Mouse (Mus musculus) neural tube, embryonic 13.5 days (tissue): Measurements from ENCODE around the gene Pla2g2d. TPM values are rescaled to one million over a fixed set of nuclear protein-coding genes. Genes with fewer than 3 reads are reported as not detected.

ENCODE experiments used
- ATAC-seq: fragments of 200-750 bp; cut with Nextera tagmentation; 2 replicates; pipeline ENCODE4 v1.8.0; 2017; ENCODE audit warnings: low read depth, mild to moderate bottlenecking, moderate TSS enrichment, moderate library complexity
- H3K27ac ChIP-seq: fragments of 300-500 bp; sonication (generic); replicated peaks from 2 replicates; pipeline ENCODE4 v1.5.1; 2015; ENCODE audit warnings: moderate library complexity, mild to moderate bottlenecking, inconsistent platforms
- H3K27me3 ChIP-seq: fragments of 300-500 bp; sonication (generic); 2 replicates; pipeline ENCODE4 v1.6.1; 2015; ENCODE audit warnings: mild to moderate bottlenecking, inconsistent platforms
- H3K36me3 ChIP-seq: fragments of 300-500 bp; sonication (generic); 2 replicates; pipeline ENCODE4 v1.6.1; 2015; ENCODE audit warnings: mild to moderate bottlenecking, inconsistent platforms
- H3K4me1 ChIP-seq: fragments of 300-500 bp; sonication (generic); replicated peaks from 2 replicates; pipeline ENCODE4 v1.6.1; 2015; ENCODE audit warnings: inconsistent platforms
- H3K4me2 ChIP-seq: fragments of 300-500 bp; sonication (generic); 2 replicates; pipeline ENCODE4 v1.6.1; 2015; ENCODE audit warnings: inconsistent platforms, mild to moderate bottlenecking, moderate library complexity
- H3K4me3 ChIP-seq: fragments of 300-500 bp; sonication (generic); 2 replicates; pipeline ENCODE4 v1.5.1; 2015; ENCODE audit warnings: mild to moderate bottlenecking, inconsistent platforms
- H3K9ac ChIP-seq: fragments of 300-500 bp; sonication (generic); 2 replicates; pipeline ENCODE4 v1.6.1; 2015; ENCODE audit warnings: moderate library complexity, mild to moderate bottlenecking, inconsistent platforms
- H3K9me3 ChIP-seq: fragments of 300-500 bp; sonication (generic); 2 replicates; pipeline ENCODE4 v1.6.1; 2016; ENCODE audit warnings: inconsistent platforms
- WGBS: fragments of 180-500 bp; shearing (Covaris S2); methylation state at CpG from one replicate; pipeline ENCODE4 v1.1.7; 2015; 5-methylcytosine and 5-hydroxymethylcytosine counted together
- polyA plus RNA-seq: library from polyadenylated mRNA; unstranded; fragments of >200 nt; fragmentation: Nextera tagmentation; extraction: Ambion mirVana; gene quantifications from 2 replicates; pipeline ENCODE4 v1.2.1, GENCODE M21; 2015

Gene Pla2g2d
- polyA plus RNA-seq, 1 experiment from 2014 or later = 2.6 TPM

GRCm38 (mm10) chr4:138753608-138754007 lies 21.9 kb upstream of the Pla2g2d start:
- no peak overlapping the region for H3K9ac ChIP-seq
- no peaks in the 10 kb centered on the region for H3K9me3 ChIP-seq
- WGBS = 83% methylated on average over 3 of the region's 3 CpGs
- no peak overlapping the region for H3K27ac ChIP-seq
- peaks cover 23% of the 10 kb centered on the region for H3K4me1 ChIP-seq
- ATAC-seq = no peak
- no peak overlapping the region for H3K4me3 ChIP-seq
- no peaks in the 10 kb centered on the region for H3K27me3 ChIP-seq
- H3K4me2 ChIP-seq = no peak overlapping the region
- no peaks in the 10 kb centered on the region for H3K36me3 ChIP-seq

GRCm38 (mm10) chr4:138754432-138754831 lies 21.1 kb upstream of the Pla2g2d start:
- no peaks in the 10 kb centered on the region for H3K36me3 ChIP-seq
- no peaks in the 10 kb centered on the region for H3K9me3 ChIP-seq
- WGBS = 84% methylated on average over 9 of the region's 9 CpGs
- no peaks in the 10 kb centered on the region for H3K27me3 ChIP-seq
- no peak for ATAC-seq
- no peak overlapping the region for H3K9ac ChIP-seq
- H3K27ac ChIP-seq = no peak overlapping the region
- H3K4me3 ChIP-seq = no peak overlapping the region
- no peak overlapping the region for H3K4me2 ChIP-seq
- peaks cover 17% of the 10 kb centered on the region for H3K4me1 ChIP-seq

- Histone ChIP-seq H3K9ac (no peak overlapping the region), H3K4me1 (peaks cover 17% of the 10 kb centered on the region), H3K36me3 (no peaks in the 10 kb centered on the region), H3K9me3 (no peaks in the 10 kb centered on the region), H3K4me3 (no peak overlapping the region), H3K4me2 (no peak overlapping the region), H3K27me3 (no peaks in the 10 kb centered on the region), H3K27ac (peak overlapping the region; percentile 24; the same call in 1 of the 2 replicates)
- ATAC-seq = no peak
- 66% methylated on average over 4 of the region's 4 CpGs for WGBS
Observed at GRCm38 (mm10) chr4:138755439-138755838, 20.1 kb upstream of the Pla2g2d start.

- H3K9ac ChIP-seq = no peak overlapping the region
- 76% methylated on average over 11 of the region's 11 CpGs for WGBS
- H3K4me2 ChIP-seq = no peak overlapping the region
- no peaks in the 10 kb centered on the region for H3K27me3 ChIP-seq
- no peak for ATAC-seq
- peaks cover 17% of the 10 kb centered on the region for H3K4me1 ChIP-seq
- H3K27ac ChIP-seq = peak overlapping the region; percentile 24; the same call in 1 of the 2 replicates
- H3K9me3 ChIP-seq = no peaks in the 10 kb centered on the region
- H3K4me3 ChIP-seq = no peak overlapping the region
- no peaks in the 10 kb centered on the region for H3K36me3 ChIP-seq
Observed at GRCm38 (mm10) chr4:138755983-138756382, 19.6 kb upstream of the Pla2g2d start.

- no peak for ATAC-seq
- Histone ChIP-seq H3K27me3 (no peaks in the 10 kb centered on the region), H3K9me3 (no peaks in the 10 kb centered on the region), H3K27ac (no peak within 1 kb of the TSS; the same call in 1 of the 2 replicates), H3K4me1 (peaks cover 17% of the 10 kb centered on the region), H3K9ac (no peak within 1 kb of the TSS), H3K36me3 (no peaks in the 10 kb centered on the region), H3K4me2 (no peak within 1 kb of the TSS), H3K4me3 (no peak within 1 kb of the TSS)
- WGBS = 61% methylated on average over 8 of the region's 8 CpGs
Observed at GRCm38 (mm10) chr4:138757416-138757815, 18.1 kb upstream of the Pla2g2d start, which contains the start of gene Pla2g2f. Pla2g2f (minus strand) TSS chr4:138757626.

- H3K36me3 ChIP-seq = no peaks in the 10 kb centered on the region
- WGBS = 87% methylated on average over 9 of the region's 9 CpGs
- H3K9me3 ChIP-seq = no peaks in the 10 kb centered on the region
- no peak for ATAC-seq
- no peaks in the 10 kb centered on the region for H3K4me1 ChIP-seq
- H3K4me2 ChIP-seq = no peak overlapping the region
- H3K27ac ChIP-seq = no peak overlapping the region
- no peak overlapping the region for H3K9ac ChIP-seq
- no peaks in the 10 kb centered on the region for H3K27me3 ChIP-seq
- H3K4me3 ChIP-seq = no peak overlapping the region
Observed at GRCm38 (mm10) chr4:138762266-138762665, 13.3 kb upstream of the Pla2g2d start.

GRCm38 (mm10) chr4:138771970-138772369 lies 3.6 kb upstream of the Pla2g2d start:
- H3K4me1 ChIP-seq = peaks cover 1% of the 10 kb centered on the region; the same call in 1 of the 2 replicates
- no peak overlapping the region for H3K9ac ChIP-seq
- no peaks in the 10 kb centered on the region for H3K27me3 ChIP-seq
- no peak overlapping the region for H3K4me2 ChIP-seq
- no peaks in the 10 kb centered on the region for H3K36me3 ChIP-seq
- ATAC-seq = no peak
- no peak overlapping the region for H3K4me3 ChIP-seq
- 88% methylated on average over 10 of the region's 10 CpGs for WGBS
- H3K27ac ChIP-seq = no peak overlapping the region
- no peaks in the 10 kb centered on the region for H3K9me3 ChIP-seq

- WGBS = 90% methylated on average over 5 of the region's 5 CpGs
- Histone ChIP-seq H3K36me3 (no peaks in the 10 kb centered on the region), H3K9ac (no peak overlapping the region), H3K4me1 (peaks cover 5% of the 10 kb centered on the region), H3K27me3 (no peaks in the 10 kb centered on the region), H3K27ac (no peak overlapping the region), H3K4me3 (no peak overlapping the region), H3K9me3 (no peaks in the 10 kb centered on the region), H3K4me2 (no peak overlapping the region)
- ATAC-seq = no peak
Observed at GRCm38 (mm10) chr4:138772386-138772785, 3.1 kb upstream of the Pla2g2d start.

- 37% methylated on average over 20 of the region's 20 CpGs for WGBS
Observed at GRCm38 (mm10) chr4:138777417-138778407, 2.2 kb downstream of the Pla2g2d start.

GRCm38 (mm10) chr4:138780300-138780699 lies 4.8 kb downstream of the Pla2g2d start:
- Histone ChIP-seq H3K9ac (no peak overlapping the region), H3K9me3 (no peaks in the 10 kb centered on the region), H3K36me3 (no peaks in the 10 kb centered on the region), H3K4me3 (no peak overlapping the region), H3K27ac (no peak overlapping the region), H3K4me2 (no peak overlapping the region), H3K4me1 (peaks cover 19% of the 10 kb centered on the region), H3K27me3 (no peaks in the 10 kb centered on the region)
- WGBS = 87% methylated on average over 5 of the region's 5 CpGs
- no peak for ATAC-seq

More at GRCm38 (mm10) chr4:138777417-138778407, 2.2 kb downstream of the Pla2g2d start:
- Histone ChIP-seq H3K9me3 (no peaks in the 10 kb centered on the region), H3K4me3 (no peak overlapping the region), H3K4me2 (0 out of 2 replicates have a peak overlapping the region, but pooled peaks have one; percentile 9), H3K36me3 (no peaks in the 10 kb centered on the region), H3K9ac (0 out of 2 replicates have a peak overlapping the region, but pooled peaks have one; percentile 22), H3K4me1 (peaks cover 19% of the 10 kb centered on the region), H3K27ac (peak overlapping the region; percentile 91), H3K27me3 (no peaks in the 10 kb centered on the region)
- ATAC-seq = peak; percentile 90

GRCm38 (mm10) chr4:138782098-138782497 lies 6.6 kb downstream of the Pla2g2d start:
- H3K36me3 ChIP-seq = no peaks in the 10 kb centered on the region
- H3K9ac ChIP-seq = no peak overlapping the region
- no peak overlapping the region for H3K27ac ChIP-seq
- ATAC-seq = no peak
- H3K4me1 ChIP-seq = peaks cover 17% of the 10 kb centered on the region
- no peaks in the 10 kb centered on the region for H3K9me3 ChIP-seq
- no peak overlapping the region for H3K4me2 ChIP-seq
- 78% methylated on average over 6 of the region's 6 CpGs for whole genome bisulfite sequencing
- H3K27me3 ChIP-seq = no peaks in the 10 kb centered on the region
- H3K4me3 ChIP-seq = no peak overlapping the region

- ATAC-seq = no peak
- no peaks in the 10 kb centered on the region for H3K9me3 ChIP-seq
- H3K9ac ChIP-seq = no peak overlapping the region
- no peaks in the 10 kb centered on the region for H3K36me3 ChIP-seq
- peaks cover 3% of the 10 kb centered on the region; the same call in 1 of the 2 replicates for H3K27me3 ChIP-seq
- H3K4me2 ChIP-seq = no peak overlapping the region
- no peaks in the 10 kb centered on the region for H3K4me1 ChIP-seq
- H3K27ac ChIP-seq = no peak overlapping the region
- H3K4me3 ChIP-seq = no peak overlapping the region
- 63% methylated on average over 4 of the region's 4 CpGs for WGBS
Observed at GRCm38 (mm10) chr4:138785721-138786120, 10.2 kb downstream of the Pla2g2d start.
